Comparison of ENCODE assay signal across 8 mouse cellular contexts in genomic region chr2:27237342-27237741, GRCm38 (mm10). TPM values are rescaled to one million over a fixed set of nuclear protein-coding genes. Genes with fewer than 3 reads are reported as not detected.
DNase-seq lines count a peak whose midpoint lies in the region; ATAC-seq lines count a peak whose summit lies in the region.

No protein-coding gene starts in this region.

- DNase-seq in layer of hippocampus, adult 11-12 months (ENCODE audit: low spot score): peak; percentile 56
- no peak for DNase-seq in layer of hippocampus, adult 9-10 months (ENCODE audit: low spot score)
- DNase-seq in adrenal gland, adult 18-20 months (ENCODE audit: low spot score in 2 of 2): peak; percentile 73
- DNase-seq in embryo, embryonic 10 days (ENCODE audit: low spot score): peak; percentile 60
- DNase-seq in hindbrain, embryonic 10.5 days (ENCODE audit: low spot score): peak; percentile 64
- DNase-seq in limb, embryonic 10.5 days (ENCODE audit: low spot score): peak; percentile 82
- DNase-seq in midbrain, embryonic 14.5 days: peak; percentile 81
- peak; percentile 82 for DNase-seq in testis, postnatal 10 days (ENCODE audit: low spot score)

- peaks cover 2% of the 10 kb centered on the region; the same call in 1 of the 2 replicates for H3K27me3 ChIP-seq in hindbrain, embryonic 10.5 days (ENCODE audit: insufficient read depth, poor library complexity, severe bottlenecking)
- peaks cover 6% of the 10 kb centered on the region; the same call in 1 of the 2 replicates for H3K27me3 ChIP-seq in limb, embryonic 10.5 days (ENCODE audit: low read depth, poor library complexity, severe bottlenecking)
- no peaks in the 10 kb centered on the region for H3K27me3 ChIP-seq in midbrain, embryonic 14.5 days (ENCODE audit: control insufficient read depth, insufficient read depth, low read length)

- H3K9ac ChIP-seq in midbrain, embryonic 14.5 days (replicated peaks; ENCODE audit: low read length): no peak overlapping the region

- no peak overlapping the region for H3K4me3 ChIP-seq in hindbrain, embryonic 10.5 days
- H3K4me3 ChIP-seq in limb, embryonic 10.5 days: no peak overlapping the region
- no peak overlapping the region for H3K4me3 ChIP-seq in midbrain, embryonic 14.5 days (replicated peaks; ENCODE audit: low read depth, low read length)

- peaks cover 5% of the 10 kb centered on the region for H3K4me1 ChIP-seq in hindbrain, embryonic 10.5 days (replicated peaks)
- H3K4me1 ChIP-seq in limb, embryonic 10.5 days: peaks cover 14% of the 10 kb centered on the region
- no peaks in the 10 kb centered on the region for H3K4me1 ChIP-seq in midbrain, embryonic 14.5 days (ENCODE audit: control insufficient read depth, insufficient read depth, low read length)

- no peaks in the 10 kb centered on the region for H3K36me3 ChIP-seq in hindbrain, embryonic 10.5 days
- no peaks in the 10 kb centered on the region for H3K36me3 ChIP-seq in limb, embryonic 10.5 days
- H3K36me3 ChIP-seq in midbrain, embryonic 14.5 days (ENCODE audit: control insufficient read depth, insufficient read depth, low read length): no peaks in the 10 kb centered on the region

- no peaks in the 10 kb centered on the region for H3K9me3 ChIP-seq in hindbrain, embryonic 10.5 days
- no peaks in the 10 kb centered on the region for H3K9me3 ChIP-seq in limb, embryonic 10.5 days (replicated peaks)
- H3K9me3 ChIP-seq in midbrain, embryonic 14.5 days (ENCODE audit: control insufficient read depth, low read length): no peaks in the 10 kb centered on the region

- H3K4me2 ChIP-seq in midbrain, embryonic 14.5 days (ENCODE audit: low read length): no peak overlapping the region

- 22% methylated on average over 4 of the region's 4 CpGs for WGBS in hindbrain, embryonic 10.5 days
- 26% methylated on average over 4 of the region's 4 CpGs for WGBS in limb, embryonic 10.5 days
- WGBS in midbrain, embryonic 14.5 days: 26% methylated on average over 4 of the region's 4 CpGs

- H3K27ac ChIP-seq in hindbrain, embryonic 10.5 days: no peak overlapping the region
- no peak overlapping the region for H3K27ac ChIP-seq in limb, embryonic 10.5 days
- no peak overlapping the region for H3K27ac ChIP-seq in midbrain, embryonic 14.5 days (replicated peaks; ENCODE audit: low read depth, low read length)

- ATAC-seq in midbrain, embryonic 14.5 days (ENCODE audit: low FRiP score, low TSS enrichment): no peak; the same call in 1 of the 2 replicates

RNA-seq across cellular contexts. Expression of gene Sardh, which starts 10.8 kb away (rescaled TPM):
- 1 to 10 TPM; 7.0 to 9.2 TPM for total RNA-seq in adrenal gland, adult 18-20 months (2021)
- 1.9 and 3.9 TPM in 2 replicates for polyA plus RNA-seq in hindbrain, embryonic 10.5 days (2016; fragmentation: Nextera tagmentation; extraction: Ambion mirVana)
- polyA plus RNA-seq in limb, embryonic 10.5 days (2016; fragmentation: Nextera tagmentation; extraction: Ambion mirVana): 2.5 and 3.1 TPM in 2 replicates
- polyA plus RNA-seq in midbrain, embryonic 14.5 days (2014; fragmentation: Nextera tagmentation; extraction: Ambion mirVana): 3.2 and 4.5 TPM in 2 replicates
